Mouse (Mus musculus) testis, adult 2 months (tissue): ENCODE results near the gene Synpr.

Experiments used
- CTCF ChIP-seq: fragments of 200-500 bp; IDR thresholded peaks from 2 replicates; pipeline ENCODE4 v1.5.1; 2012; ENCODE audit warnings: low read depth, mild to moderate bottlenecking, inconsistent platforms, low read length, moderate library complexity; ENCODE audit not compliant: control insufficient read depth, insufficient read depth, insufficient replicate concordance
- POLR2A ChIP-seq: fragments of 200-500 bp; IDR thresholded peaks from 2 replicates; pipeline ENCODE4 v1.6.1; 2012; ENCODE audit warnings: low read depth, mild to moderate bottlenecking, inconsistent platforms, low read length, moderate library complexity; ENCODE audit not compliant: control insufficient read depth

DNA sequence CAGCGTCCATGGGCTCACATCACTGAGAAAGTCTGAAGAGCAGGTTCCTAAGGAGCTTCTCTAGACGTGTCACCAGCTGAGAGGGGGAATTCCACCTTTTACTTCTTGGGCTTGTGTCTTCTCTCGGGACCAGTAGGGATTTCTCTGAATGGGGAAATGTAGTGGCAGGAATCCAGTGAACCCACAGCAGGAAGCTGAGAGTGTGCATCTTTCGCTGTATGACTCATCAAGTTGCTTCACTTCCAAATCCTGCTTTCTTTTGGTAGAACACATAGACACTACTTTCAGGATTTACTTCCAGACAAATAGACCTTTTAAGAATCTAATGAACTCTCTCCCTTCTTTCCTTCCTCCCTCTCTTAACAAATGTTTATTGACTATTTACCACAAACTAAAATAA lies 266.6 kb downstream of the Synpr start:
- TF ChIP-seq CTCF, result no peak
- no peak for TF ChIP-seq POLR2A
